Mouse (Mus musculus): ENCODE results near the gene Acadvl. TPM values are rescaled to one million over a fixed set of nuclear protein-coding genes. Genes with fewer than 3 reads are reported as not detected.

Acadvl gene
- polyA plus RNA-seq, 1 experiment from 2014 or later = 90.0 TPM

DNA sequence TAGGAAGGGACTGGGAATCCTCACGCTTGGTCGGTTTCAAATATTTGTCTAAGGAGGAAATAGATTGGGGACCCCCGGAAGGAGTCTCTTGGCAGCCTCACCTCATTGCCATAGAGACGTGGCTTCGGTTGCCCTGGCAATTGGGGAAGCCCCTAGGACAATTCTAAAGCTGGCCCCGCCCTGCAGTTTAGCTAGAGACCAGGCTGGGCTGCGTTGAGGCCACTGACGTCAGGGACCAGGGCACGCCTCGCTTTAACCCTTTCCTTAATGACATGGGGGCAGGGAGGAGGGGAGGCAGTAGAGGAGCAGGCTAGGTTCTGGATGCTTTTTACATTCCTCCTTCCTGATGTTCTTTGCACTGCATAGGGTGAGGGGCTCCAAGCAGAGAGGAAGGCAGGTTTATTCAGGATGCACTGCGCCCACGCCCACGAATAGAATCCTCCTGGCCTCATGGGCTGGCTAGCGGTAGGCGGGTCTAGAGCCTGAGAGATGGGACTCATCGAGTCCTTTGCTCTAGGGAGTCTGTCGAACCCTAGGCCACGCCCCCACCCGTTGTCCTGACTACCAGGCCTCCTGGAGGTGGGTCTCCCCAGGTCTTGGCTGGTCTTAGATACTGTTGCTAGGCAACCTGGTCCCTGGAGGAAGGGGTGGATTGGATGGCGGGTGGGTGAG, 14.1 kb upstream of the Acadvl start:
- WGBS = under 1% methylated on average over 20 of the region's 20 CpGs
- no peaks in the 10 kb centered on the region for H3K9me3 ChIP-seq (ENCODE audit: control insufficient read depth, low read length)
- H3K27me3 ChIP-seq (ENCODE audit: control insufficient read depth, insufficient read depth, low read depth, low read length) = no peaks in the 10 kb centered on the region
- peak overlapping the region; percentile 27; the same call in 1 of the 2 replicates for H3K27ac ChIP-seq (ENCODE audit: low read length)
- peak; percentile 78 for ATAC-seq (ENCODE audit: low read depth)
- peak overlapping the region; percentile 11; the same call in 1 of the 2 replicates for H3K4me3 ChIP-seq (ENCODE audit: low read length)
- peak overlapping the region; percentile 46 for H3K4me2 ChIP-seq (ENCODE audit: low read depth, low read length)
- H3K9ac ChIP-seq (ENCODE audit: low read length) = peak overlapping the region; percentile 14; the same call in 1 of the 2 replicates
- peaks cover 8% of the 10 kb centered on the region for H3K36me3 ChIP-seq (ENCODE audit: control insufficient read depth, insufficient read depth, low read length)
- peaks cover 37% of the 10 kb centered on the region for H3K4me1 ChIP-seq (replicated peaks; ENCODE audit: control insufficient read depth, insufficient read depth, low read length)

DNA sequence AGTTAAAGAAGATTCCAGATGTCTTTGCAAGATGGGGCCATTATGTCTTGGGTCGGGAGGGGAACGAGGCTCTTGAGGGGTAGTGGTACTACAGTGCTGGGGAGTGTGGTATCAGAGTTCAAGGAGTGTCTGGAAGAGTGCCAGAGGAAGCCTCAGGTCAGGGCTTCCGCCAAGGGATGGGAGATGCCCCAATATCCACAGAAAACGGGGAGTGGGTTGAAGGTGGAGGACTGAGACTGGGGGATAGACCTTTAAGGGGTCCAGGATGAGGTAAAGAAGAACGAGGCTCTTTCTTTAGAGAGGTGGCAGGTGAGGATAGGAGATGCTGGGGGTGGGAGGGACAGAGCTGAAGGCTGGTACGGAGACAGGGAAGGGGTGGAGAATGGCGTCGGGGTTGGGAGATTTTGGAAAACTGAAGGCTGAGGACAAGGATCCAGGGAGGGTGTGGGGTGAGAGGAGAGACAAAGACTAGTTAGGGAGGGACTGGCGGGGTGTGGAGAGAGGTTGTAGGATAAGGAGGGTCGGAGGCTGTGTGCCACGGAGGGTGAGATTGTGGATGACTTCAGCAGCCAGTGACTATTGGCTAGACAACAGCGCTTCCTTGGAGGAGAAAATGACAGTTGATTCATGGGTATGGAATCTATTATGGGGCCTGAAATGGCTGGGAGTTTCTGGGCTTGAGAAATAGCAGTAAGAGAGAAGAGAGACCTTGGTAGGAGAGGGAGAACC, 13.4 kb upstream of the Acadvl start:
- no peak overlapping the region; the same call in 1 of the 2 replicates for H3K9ac ChIP-seq (ENCODE audit: low read length)
- ATAC-seq (ENCODE audit: low read depth) = peak; percentile 3; the same call in 1 of the 2 replicates
- peak overlapping the region; percentile 1; the same call in 1 of the 2 replicates for H3K4me3 ChIP-seq (ENCODE audit: low read length)
- H3K36me3 ChIP-seq (ENCODE audit: control insufficient read depth, insufficient read depth, low read length) = peaks cover 8% of the 10 kb centered on the region
- H3K4me1 ChIP-seq (replicated peaks; ENCODE audit: control insufficient read depth, insufficient read depth, low read length) = peaks cover 40% of the 10 kb centered on the region
- H3K9me3 ChIP-seq (ENCODE audit: control insufficient read depth, low read length) = no peaks in the 10 kb centered on the region
- H3K27ac ChIP-seq (ENCODE audit: low read length) = peak overlapping the region; percentile 27
- H3K27me3 ChIP-seq (ENCODE audit: control insufficient read depth, insufficient read depth, low read depth, low read length) = 0 out of 2 replicates have a peak, but pooled peaks cover under 1% of the 10 kb centered on the region
- H3K4me2 ChIP-seq (ENCODE audit: low read depth, low read length) = peak overlapping the region; percentile 46
- 15% methylated on average over 12 of the region's 12 CpGs for WGBS

DNA sequence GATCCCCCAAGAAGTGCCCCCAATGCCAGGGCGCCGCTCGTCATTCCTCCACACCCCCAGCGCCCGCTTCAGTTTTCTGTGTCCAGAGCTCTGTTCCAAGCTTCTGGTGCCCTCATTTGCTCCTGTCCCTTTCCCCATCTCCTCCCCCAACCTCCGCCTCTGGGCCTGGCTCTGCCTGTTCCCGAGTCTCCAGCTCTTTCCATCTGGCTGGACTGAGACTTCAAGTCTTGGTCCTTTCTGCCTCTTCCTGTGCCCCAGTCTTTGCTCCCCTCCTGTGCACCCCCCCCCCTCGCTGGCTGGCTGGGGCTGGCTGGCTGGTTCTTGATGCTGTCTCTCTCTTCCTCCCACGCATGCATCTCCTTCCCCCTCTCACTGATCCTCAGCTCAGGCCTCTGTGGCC, 12.2 kb upstream of the Acadvl start:
- H3K4me2 ChIP-seq (ENCODE audit: low read depth, low read length) = peak overlapping the region; percentile 55
- 50% methylated on average over 9 of the region's 9 CpGs for WGBS
- 0 out of 2 replicates have a peak, but pooled peaks cover 2% of the 10 kb centered on the region for H3K27me3 ChIP-seq (ENCODE audit: control insufficient read depth, insufficient read depth, low read depth, low read length)
- H3K4me3 ChIP-seq (ENCODE audit: low read length) = no peak overlapping the region; the same call in 1 of the 2 replicates
- no peaks in the 10 kb centered on the region for H3K9me3 ChIP-seq (ENCODE audit: control insufficient read depth, low read length)
- no peak overlapping the region for H3K9ac ChIP-seq (ENCODE audit: low read length)
- no peak overlapping the region for H3K27ac ChIP-seq (ENCODE audit: low read length)
- no peak for ATAC-seq (ENCODE audit: low read depth)
- H3K36me3 ChIP-seq (ENCODE audit: control insufficient read depth, insufficient read depth, low read length) = peaks cover 8% of the 10 kb centered on the region
- H3K4me1 ChIP-seq (replicated peaks; ENCODE audit: control insufficient read depth, insufficient read depth, low read length) = peaks cover 43% of the 10 kb centered on the region

- H3K36me3 ChIP-seq (ENCODE audit: control insufficient read depth, insufficient read depth, low read length) = peaks cover 7% of the 10 kb centered on the region
- H3K9ac ChIP-seq (ENCODE audit: low read length) = no peak overlapping the region
- H3K4me1 ChIP-seq (replicated peaks; ENCODE audit: control insufficient read depth, insufficient read depth, low read length) = peaks cover 45% of the 10 kb centered on the region
- no peaks in the 10 kb centered on the region for H3K9me3 ChIP-seq (ENCODE audit: control insufficient read depth, low read length)
- WGBS = 5% methylated on average over 19 of the region's 19 CpGs
- ATAC-seq (ENCODE audit: low read depth) = peak; percentile 77
- 0 out of 2 replicates have a peak, but pooled peaks cover 2% of the 10 kb centered on the region for H3K27me3 ChIP-seq (ENCODE audit: control insufficient read depth, insufficient read depth, low read depth, low read length)
- peak overlapping the region; percentile 55 for H3K4me2 ChIP-seq (ENCODE audit: low read depth, low read length)
- 0 out of 2 replicates have a peak overlapping the region, but pooled peaks have one; percentile 12 for H3K27ac ChIP-seq (ENCODE audit: low read length)
- H3K4me3 ChIP-seq (ENCODE audit: low read length) = peak overlapping the region; percentile 41
Measured at GRCm38 (mm10) chr11:70026689-70027088, 11.5 kb upstream of the Acadvl start.

- Histone ChIP-seq H3K27ac (ENCODE audit: low read length) (no peak overlapping the region), H3K9me3 (ENCODE audit: control insufficient read depth, low read length) (no peaks in the 10 kb centered on the region), H3K4me2 (ENCODE audit: low read depth, low read length) (peak overlapping the region; percentile 59), H3K4me3 (ENCODE audit: low read length) (peak overlapping the region; percentile 40), H3K36me3 (ENCODE audit: control insufficient read depth, insufficient read depth, low read length) (no peaks in the 10 kb centered on the region), H3K27me3 (ENCODE audit: control insufficient read depth, insufficient read depth, low read depth, low read length) (0 out of 2 replicates have a peak, but pooled peaks cover 2% of the 10 kb centered on the region), H3K4me1 (replicated peaks; ENCODE audit: control insufficient read depth, insufficient read depth, low read length) (peaks cover 55% of the 10 kb centered on the region), H3K9ac (ENCODE audit: low read length) (peak overlapping the region; percentile 52; the same call in 1 of the 2 replicates)
- ATAC-seq (ENCODE audit: low read depth) = no peak
- 16% methylated on average over 5 of the region's 6 CpGs for WGBS
Measured at GRCm38 (mm10) chr11:70024151-70024514, 8.9 kb upstream of the Acadvl start.

GRCm38 (mm10) chr11:70023481-70024150, 8.4 kb upstream of the Acadvl start:
- Histone ChIP-seq H3K4me2 (ENCODE audit: low read depth, low read length) (peak overlapping the region; percentile 59), H3K4me3 (ENCODE audit: low read length) (peak overlapping the region; percentile 40), H3K9ac (ENCODE audit: low read length) (peak overlapping the region; percentile 52; the same call in 1 of the 2 replicates), H3K27me3 (ENCODE audit: control insufficient read depth, insufficient read depth, low read depth, low read length) (0 out of 2 replicates have a peak, but pooled peaks cover 2% of the 10 kb centered on the region), H3K27ac (ENCODE audit: low read length) (no peak overlapping the region), H3K4me1 (replicated peaks; ENCODE audit: control insufficient read depth, insufficient read depth, low read length) (peaks cover 56% of the 10 kb centered on the region), H3K9me3 (ENCODE audit: control insufficient read depth, low read length) (no peaks in the 10 kb centered on the region), H3K36me3 (ENCODE audit: control insufficient read depth, insufficient read depth, low read length) (no peaks in the 10 kb centered on the region)
- WGBS = 6% methylated on average over 19 of the region's 29 CpGs
- no peak for ATAC-seq (ENCODE audit: low read depth)

- Histone ChIP-seq H3K4me2 (ENCODE audit: low read depth, low read length) (peak overlapping the region; percentile 92), H3K9ac (ENCODE audit: low read length) (peak overlapping the region; percentile 59), H3K9me3 (ENCODE audit: control insufficient read depth, low read length) (no peaks in the 10 kb centered on the region), H3K27ac (ENCODE audit: low read length) (peak overlapping the region; percentile 78), H3K4me3 (ENCODE audit: low read length) (peak overlapping the region; percentile 63), H3K4me1 (replicated peaks; ENCODE audit: control insufficient read depth, insufficient read depth, low read length) (peaks cover 48% of the 10 kb centered on the region), H3K27me3 (ENCODE audit: control insufficient read depth, insufficient read depth, low read depth, low read length) (0 out of 2 replicates have a peak, but pooled peaks cover 2% of the 10 kb centered on the region), H3K36me3 (ENCODE audit: control insufficient read depth, insufficient read depth, low read length) (no peaks in the 10 kb centered on the region)
- WGBS = 2% methylated on average over 40 of the region's 40 CpGs
- ATAC-seq (ENCODE audit: low read depth) = peak; percentile 87
Measured at GRCm38 (mm10) chr11:70021264-70022132, 6.3 kb upstream of the Acadvl start.

DNA sequence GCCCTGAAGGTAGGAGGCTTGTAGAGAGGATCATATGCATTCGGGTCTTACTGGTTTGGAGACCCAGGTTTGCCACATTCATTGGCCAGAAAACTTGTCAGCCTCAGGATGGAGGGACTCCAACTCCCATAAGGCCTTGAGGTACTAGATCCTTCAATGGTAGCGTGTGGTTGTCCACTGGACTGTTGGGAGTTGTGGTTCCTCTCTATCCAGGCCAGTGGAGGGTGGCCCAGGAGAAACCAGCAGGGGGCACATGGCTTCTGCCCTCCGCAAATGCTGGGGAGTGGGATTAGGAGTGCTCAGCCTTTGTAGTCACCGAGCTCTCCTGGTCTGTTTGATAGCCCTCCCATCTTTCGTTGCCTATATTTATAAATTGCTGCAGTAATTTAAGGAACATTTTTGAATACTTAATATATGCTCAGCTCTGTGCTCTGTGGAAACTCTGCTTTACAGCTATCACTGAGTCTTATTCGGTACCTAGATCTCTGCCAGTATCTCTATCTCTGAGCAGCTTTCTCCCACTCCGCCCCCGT, 5.6 kb upstream of the Acadvl start:
- Histone ChIP-seq H3K36me3 (ENCODE audit: control insufficient read depth, insufficient read depth, low read length) (no peaks in the 10 kb centered on the region), H3K9ac (ENCODE audit: low read length) (peak overlapping the region; percentile 59), H3K4me2 (ENCODE audit: low read depth, low read length) (peak overlapping the region; percentile 92), H3K4me1 (replicated peaks; ENCODE audit: control insufficient read depth, insufficient read depth, low read length) (peaks cover 43% of the 10 kb centered on the region), H3K27me3 (ENCODE audit: control insufficient read depth, insufficient read depth, low read depth, low read length) (0 out of 2 replicates have a peak, but pooled peaks cover 2% of the 10 kb centered on the region), H3K4me3 (ENCODE audit: low read length) (peak overlapping the region; percentile 63), H3K27ac (ENCODE audit: low read length) (peak overlapping the region; percentile 78), H3K9me3 (ENCODE audit: control insufficient read depth, low read length) (no peaks in the 10 kb centered on the region)
- ATAC-seq (ENCODE audit: low read depth) = peak; percentile 89
- under 1% methylated on average over 8 of the region's 8 CpGs for WGBS
